Mouse (Mus musculus) adrenal gland, postnatal 25 days (tissue): ENCODE measurements around the gene Cd2ap. TPM values are rescaled to one million over a fixed set of nuclear protein-coding genes. Genes with fewer than 3 reads are reported as not detected.

Experiments used
- DNase-seq: peaks from one replicate; pipeline ENCODE4 v3.0.0; 2021; ENCODE audit warnings: mixed read lengths
- total RNA-seq: library from RNA; stranded (reverse); gene quantifications from 2 replicates; pipeline ENCODE4 v1.2.3, GENCODE M21; 2021

Gene Cd2ap
- total RNA-seq, 1 experiment from 2014 or later: 79.9 TPM

DNA sequence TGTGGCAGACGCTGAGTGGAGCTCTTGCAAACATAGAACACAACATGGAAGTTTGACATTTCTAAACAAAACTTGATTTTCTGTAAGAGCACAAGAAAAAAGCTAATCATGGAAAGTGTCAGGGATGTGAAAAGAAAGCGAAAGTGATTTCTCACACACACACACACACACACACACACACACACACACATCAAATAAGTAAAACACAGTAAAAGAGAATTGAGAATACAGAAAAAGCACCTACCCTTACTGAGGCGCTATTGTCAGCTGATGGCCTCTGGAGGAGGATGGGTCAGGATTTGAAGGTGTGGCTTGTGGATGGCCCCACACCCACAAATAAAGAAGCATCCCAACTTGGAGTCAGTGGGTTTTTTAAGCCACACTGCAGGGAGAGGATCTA lies 19.0 kb downstream of the Cd2ap start:
- DNase-seq: no peak

DNA sequence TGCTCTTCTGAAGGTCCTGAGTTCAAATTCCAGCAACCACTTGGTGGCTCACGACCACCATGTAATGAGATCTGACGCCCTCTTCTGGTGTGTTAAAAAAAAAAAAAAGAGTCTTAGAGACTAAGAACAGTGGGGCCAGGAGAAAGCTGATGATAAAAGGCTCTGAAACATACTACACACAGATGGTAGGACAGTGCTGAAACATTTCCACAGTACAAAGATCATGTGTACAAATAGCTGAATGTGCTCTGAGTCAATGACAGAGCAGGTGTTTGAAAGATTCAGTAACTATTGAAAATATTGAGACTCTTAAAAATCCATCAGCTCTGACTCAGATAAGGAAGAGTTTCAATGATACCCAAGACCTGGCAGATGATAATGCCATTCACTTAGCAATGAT lies 29.4 kb downstream of the Cd2ap start:
- no peak for DNase-seq

- no peak for DNase-seq
Observed at GRCm38 (mm10) chr17:42837193-42837592, 39.3 kb downstream of the Cd2ap start.

GRCm38 (mm10) chr17:42822787-42823186 lies 53.7 kb downstream of the Cd2ap start:
- DNase-seq: no peak

- no peak for DNase-seq
Observed at GRCm38 (mm10) chr17:42815374-42815773, 61.1 kb downstream of the Cd2ap start.

DNA sequence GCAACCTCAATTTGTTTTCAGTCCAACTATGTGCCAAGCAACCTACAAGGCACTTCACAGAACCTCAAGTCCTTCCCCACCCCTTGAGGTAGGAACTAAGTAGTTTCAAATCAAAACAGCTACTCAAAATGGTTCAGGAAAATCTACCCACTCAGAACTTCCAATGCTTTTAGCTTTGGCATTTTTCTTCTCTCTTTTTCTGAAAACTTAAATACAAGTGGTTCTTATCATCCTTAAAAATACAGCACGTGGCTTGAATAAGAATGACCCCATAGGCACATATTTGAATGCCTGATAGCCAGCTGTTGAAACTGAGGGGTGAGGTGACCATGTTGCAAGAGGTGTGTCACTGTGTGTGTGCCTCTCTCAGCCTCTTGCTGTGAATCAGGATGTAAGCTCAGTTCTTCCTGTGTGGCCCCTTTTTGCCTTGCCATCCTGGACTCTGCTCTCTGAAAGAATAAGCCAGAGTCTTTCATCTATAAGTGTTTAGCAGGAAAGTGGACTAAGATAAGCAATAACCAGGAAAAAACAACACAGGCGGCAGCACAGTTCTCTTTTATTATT lies 84.0 kb downstream of the Cd2ap start:
- no peak for DNase-seq

DNA sequence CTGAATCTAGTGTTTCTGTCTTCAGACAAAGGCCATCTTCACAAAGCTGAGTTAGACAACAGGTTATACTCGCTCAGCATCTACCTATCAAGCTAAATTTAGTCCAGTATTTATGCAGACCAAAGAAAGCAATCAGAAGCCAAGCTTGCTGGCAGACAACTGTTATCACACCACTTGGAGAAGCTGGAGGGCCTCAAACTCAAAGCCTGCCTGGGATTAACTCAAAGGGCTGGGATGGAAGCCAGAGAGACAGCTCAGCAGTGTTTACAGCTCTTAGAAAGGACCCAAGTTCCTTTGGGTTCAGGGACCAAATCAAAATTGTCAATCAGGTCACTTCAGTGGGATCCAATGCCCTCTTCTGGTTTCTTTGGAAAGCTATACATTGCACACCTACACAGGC lies 85.7 kb downstream of the Cd2ap start:
- DNase-seq: no peak

- no peak for DNase-seq
Observed at GRCm38 (mm10) chr17:42789723-42790122, 86.7 kb downstream of the Cd2ap start.

DNA sequence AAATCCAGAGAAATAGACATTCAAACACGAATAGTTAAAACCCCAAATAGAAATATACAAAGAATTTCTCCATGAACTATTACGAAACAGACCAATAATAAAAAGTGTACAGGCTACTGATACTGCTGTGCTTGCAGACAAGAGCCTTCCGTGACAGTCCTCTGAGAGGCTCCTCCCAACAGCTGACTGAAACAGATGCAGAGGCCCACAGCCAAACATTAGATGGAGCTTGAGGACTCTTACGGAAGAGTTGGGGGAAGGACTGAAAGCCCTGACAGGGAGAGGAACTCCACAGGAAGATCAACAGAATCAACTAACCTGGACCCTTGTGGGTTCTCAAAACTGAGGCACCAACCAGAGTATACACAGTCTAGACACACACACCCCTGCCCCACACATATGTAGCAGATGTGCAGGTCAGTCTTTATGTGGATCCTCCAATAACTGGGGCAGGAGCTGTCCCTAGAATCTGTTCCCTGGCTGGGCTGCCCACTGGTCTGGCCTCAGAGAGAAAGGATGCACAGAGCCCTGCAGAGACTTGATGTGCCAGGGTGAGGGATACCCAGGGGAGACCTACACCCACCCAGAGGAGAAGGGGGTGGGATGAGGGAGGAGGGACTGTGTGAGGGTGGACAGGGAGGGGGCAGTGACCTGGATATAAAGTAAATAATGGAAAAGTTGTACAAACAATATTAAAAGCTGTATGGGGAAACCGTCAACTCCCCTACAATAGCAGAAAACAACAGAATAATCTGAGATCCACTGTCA lies 87.6 kb downstream of the Cd2ap start:
- no peak for DNase-seq

DNA sequence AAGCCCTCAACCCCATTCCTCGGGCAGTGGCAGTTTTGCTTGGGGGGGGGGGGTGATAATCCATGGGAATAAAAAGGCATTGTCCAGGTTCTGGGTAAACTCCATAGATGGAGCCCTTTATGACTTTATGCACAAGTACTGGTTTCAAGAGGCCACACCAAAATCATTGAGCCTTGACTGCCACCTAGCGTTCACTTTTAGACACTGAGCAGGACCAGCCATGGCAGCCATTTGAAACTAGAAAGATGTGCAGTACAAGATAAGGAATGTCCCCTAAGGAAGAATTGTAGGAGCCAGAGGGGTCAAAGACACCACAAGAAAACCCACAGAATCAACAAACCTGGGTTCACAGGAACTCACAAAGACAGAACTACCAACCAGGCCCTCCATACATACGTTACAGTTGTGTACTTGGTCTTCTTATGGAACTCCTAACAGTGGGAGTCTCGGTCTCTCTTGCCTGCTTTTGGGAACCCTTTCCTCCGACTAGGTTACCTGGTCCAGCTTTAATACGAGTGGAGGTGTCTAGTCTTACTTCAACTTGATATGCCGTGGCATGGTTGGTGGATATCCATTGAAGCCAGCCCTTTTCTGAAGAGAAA lies 94.2 kb downstream of the Cd2ap start:
- DNase-seq: peak; percentile 51

GRCm38 (mm10) chr17:42753791-42754190 lies 122.7 kb downstream of the Cd2ap start:
- DNase-seq: no peak

- DNase-seq: peak; percentile 7
Observed at GRCm38 (mm10) chr17:42752173-42752572, 124.3 kb downstream of the Cd2ap start.

DNA sequence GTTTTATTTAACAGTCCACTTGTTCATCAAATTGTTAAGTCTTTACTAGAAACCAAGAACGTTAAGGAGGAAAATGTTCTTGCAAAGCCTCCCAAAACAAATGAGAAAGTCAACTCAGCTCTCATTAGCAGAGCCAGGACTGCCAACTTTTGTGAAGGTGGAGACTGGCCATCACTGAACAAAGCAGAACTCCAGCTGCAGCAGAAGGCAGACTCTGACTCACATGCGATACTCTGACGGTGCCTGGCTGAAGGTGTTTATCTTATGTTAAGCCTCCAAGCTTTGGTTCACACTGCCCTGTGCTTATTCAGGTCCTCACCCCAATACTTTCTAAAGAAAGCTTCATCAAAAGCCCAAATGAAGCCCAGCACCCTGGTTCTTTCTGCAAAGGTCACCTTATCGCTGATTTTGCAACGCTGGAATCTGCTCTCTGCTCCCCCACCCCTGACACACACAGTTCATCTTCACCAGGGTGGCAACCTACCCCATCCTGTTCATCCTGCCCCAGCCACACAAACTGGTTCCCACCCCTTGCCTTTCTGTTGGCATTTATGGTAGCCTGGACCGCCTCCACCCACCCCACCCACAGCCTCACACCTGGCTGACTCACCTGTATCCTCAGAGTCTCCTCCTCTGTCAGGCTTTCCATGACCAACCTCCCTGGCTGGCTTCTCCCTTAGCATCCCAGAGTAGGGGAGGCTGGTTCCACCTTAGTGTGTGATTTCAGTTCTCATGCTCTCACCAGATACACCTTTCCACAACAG lies 130.6 kb downstream of the Cd2ap start:
- DNase-seq: no peak

Other genes starting within 250 kb of the Cd2ap start
- gene Adgrf4, start 184.4 kb downstream of the Cd2ap start, total RNA-seq: 0.27 TPM in 1 of 2 replicates, not detected in the other
- 0.18 and 0.29 TPM in 2 replicates for gene Adgrf2, start 134.5 kb downstream of the Cd2ap start, total RNA-seq
- gene Tnfrsf21, start 139.9 kb upstream of the Cd2ap start, total RNA-seq: 2.7 and 3.4 TPM in 2 replicates